Mouse (Mus musculus): ENCODE measurements around the gene Tyk2.

The Tyk2 gene

DNA sequence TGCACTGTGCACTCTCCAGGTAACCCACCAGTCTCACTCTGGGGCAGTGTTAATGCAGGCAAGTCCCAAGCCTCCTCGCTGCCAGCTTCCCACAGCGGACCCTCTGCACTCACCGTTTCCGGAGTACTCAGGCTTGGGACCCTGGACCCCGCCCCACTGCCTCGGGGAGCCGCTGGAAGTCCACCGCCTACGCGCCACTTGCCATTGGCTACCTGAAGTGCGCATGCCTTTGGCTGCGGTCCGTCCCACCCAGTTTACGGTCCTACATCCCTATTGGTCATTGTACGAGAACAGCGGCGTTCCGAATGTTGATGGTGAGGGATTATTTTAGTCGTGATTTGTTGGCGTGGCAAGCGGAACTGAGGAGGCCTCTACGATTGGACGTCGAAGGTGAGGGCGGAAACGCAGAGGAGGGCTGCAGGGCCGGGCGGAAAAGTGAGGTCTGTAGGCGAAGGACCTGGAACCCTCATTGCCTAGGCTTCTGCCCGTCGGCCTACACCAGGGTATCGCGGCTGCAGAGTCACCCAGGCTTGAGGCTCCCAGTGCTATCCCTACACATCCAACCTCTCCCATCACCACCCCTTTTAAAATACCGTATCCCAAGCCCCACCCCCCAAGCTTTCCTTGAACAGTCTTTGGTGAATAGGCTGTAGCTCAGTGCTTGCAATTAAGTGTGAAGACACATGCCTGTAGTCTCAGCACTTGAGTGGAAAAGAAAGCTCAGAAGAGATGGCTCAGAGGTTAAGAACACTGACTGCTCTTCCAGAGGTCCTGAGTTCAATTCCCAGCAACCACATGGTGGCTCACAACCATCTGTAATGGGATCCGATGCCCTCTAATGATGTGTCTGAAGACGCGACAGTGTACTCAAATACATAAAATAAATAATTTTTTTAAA, at the start of gene Tyk2:
TSS of gene Tyk2 (minus strand) at position 185 of the 898 bp plus-strand sequence.
- WGBS, result 5% methylated on average over 37 of the region's 37 CpGs

DNA sequence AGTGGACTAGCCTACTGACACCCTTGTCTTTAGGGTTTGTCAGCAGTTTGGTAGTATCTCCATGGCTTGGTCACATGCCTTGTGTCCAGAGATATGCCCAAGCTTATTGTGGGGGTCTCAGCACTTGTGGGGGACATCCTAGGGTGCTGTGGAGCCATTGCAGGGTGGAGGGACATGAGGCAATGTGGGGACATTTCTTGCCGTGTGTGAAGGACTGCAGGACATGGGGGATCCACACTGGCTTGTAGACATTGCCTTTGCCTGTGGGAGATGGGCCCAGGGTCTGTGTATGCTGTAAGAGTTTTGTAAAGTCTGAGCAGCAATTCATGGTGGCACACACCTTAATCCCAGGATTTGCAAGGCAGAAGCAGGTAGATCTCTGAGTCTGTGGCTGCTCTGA, 49.8 kb upstream of the Tyk2 start:
- 83% methylated on average over 1 of the region's 1 CpGs for WGBS

DNA sequence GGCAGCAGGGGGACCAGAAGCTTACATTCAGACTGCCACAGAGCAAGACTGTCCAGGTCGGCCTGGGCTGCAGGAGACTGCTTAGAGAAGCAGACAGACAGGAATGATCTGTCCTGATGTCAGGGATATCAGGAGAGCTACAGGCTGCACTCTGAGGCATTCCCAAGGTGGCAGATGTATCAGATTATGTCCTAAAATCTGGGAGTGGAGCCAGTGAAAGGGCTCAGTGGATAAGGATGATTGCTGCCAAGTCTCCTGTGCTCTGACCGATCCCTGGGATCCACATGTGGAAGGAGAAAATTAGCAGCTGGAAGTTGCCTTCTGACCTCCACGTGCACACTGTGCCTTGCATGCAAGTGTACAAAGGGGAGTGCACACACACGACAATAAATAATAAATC, 49.4 kb upstream of the Tyk2 start:
- 77% methylated on average over 4 of the region's 4 CpGs for WGBS

DNA sequence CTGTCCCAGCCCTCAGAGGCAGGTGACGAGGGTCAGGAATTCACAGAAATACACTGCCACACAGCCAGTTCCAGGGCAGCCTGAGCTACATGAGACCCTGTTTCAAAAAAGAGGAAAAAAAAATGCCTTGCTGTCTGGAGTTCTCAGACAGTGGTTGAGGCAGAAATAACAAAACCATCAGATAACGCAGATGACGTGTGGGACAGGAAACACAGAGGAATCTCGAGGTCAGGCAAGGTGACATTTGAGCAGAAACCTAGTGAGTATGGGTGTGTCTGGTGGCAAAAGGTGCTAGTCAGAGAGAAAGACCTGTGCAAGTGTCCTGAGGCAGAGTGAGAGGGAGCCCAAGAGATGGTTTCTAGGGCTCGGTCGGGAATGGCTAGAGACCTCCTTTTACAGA, 41.3 kb upstream of the Tyk2 start:
- WGBS, result 82% methylated on average over 6 of the region's 6 CpGs

DNA sequence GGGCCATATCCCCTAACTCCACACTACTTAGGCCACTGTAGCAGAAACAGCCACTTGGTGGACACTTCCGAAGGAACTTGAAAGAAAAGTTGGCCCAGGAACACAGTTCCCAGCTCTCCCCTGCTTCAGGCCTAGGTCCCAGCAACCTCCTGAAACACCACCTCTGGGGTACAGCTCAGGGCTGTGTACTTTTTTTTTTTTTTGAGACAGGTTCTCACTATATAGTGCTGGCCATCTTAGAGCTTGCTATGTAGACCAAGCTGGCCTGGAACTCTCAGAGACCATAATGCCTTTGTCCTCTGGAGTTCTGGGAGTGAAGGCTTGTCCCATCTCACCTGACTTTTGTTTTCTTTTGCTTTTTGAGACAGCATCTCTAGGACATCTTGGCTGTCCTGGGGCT, 38.1 kb upstream of the Tyk2 start:
- 53% methylated on average over 1 of the region's 1 CpGs for WGBS

DNA sequence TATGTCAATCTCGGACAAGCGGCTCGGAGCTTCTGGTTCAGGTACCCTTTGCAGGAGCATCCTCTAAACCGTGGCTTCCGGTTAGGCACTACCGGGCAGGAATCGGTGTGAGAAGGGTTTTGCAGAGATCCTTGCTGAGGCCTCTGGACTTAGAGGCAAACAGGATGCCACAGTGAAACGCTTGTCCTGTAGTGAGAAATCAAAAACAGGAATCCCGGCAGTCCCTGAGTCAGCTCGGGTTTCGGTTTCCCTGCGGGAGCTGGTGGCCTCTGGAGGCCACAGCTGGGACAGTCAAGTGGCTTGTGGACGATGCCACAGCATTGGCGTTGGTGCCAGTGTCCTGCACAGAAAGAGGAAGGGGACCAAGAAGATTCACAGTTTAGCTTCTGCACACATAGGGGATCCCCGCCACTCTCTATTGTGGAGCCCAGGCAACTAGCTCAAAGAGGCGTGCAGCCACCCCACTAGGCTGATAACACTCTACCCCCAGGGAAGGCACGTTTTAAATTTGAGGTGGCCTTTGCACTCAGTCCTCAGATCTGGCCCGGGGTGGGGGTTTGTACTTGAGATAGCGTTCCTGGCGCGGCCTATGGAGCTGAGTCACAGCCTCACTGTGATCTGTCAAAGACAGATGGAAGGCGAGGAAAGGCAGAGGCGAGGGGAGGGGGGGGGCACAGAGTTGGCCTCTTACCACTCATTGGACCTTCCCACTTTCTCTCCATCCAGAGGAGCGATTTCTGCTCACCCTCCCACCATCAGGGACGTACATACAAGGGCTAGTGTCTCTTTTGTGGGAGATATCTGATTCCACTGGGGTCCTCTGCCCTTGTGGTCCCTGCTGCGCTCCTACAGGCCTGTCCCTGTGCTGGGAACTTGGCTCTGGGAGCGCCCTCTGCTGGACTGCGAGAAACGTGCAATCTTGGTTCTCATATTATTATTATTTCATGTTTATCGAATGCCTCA, 37.4 kb upstream of the Tyk2 start:
- WGBS, result 21% methylated on average over 30 of the region's 30 CpGs

DNA sequence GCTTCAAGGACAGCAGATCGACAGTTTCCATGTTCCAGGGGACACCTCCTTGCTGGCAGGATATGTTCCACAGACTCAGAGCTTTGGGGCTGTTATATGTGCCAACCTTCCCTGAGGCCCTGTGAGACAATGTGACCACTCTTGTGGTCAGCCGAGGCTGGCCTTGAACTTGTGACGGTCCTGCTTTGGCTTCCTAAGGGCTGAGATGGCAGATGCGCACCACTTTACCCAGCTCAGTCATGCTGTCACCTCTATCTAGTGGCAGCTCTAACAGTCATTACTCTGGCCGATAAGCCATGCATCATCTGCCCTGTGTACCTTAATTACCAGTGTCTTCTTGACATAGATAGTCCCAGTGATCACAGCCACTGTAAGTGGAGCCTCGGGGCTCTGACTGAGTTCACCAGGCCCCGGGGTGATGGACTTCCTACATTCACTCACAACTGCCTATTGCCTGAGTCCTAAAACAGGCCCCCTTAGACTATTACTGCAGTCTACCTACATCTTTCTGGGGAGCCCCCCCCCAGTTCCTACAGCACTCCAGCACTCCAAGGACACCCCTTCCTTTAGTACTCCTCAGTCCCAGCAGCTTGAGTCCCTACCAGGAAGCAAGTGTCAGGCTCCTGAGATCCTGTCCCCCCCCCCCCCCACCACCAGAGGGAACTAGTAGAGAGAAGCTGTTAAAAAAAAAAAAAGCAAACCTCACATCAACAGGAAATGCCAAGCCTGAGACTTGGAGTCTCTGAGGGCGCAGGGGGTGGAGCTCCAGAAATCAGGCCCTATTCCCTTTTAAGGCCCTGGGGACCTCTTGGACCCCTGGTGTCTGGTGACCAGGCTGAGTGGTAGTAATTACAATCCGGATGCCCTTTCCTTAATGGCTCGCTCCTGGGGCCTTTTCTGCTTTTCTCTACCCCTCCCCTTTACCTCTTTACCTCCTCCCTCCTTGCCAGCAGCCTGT, 36.4 kb upstream of the Tyk2 start:
- WGBS, result 61% methylated on average over 10 of the region's 10 CpGs

DNA sequence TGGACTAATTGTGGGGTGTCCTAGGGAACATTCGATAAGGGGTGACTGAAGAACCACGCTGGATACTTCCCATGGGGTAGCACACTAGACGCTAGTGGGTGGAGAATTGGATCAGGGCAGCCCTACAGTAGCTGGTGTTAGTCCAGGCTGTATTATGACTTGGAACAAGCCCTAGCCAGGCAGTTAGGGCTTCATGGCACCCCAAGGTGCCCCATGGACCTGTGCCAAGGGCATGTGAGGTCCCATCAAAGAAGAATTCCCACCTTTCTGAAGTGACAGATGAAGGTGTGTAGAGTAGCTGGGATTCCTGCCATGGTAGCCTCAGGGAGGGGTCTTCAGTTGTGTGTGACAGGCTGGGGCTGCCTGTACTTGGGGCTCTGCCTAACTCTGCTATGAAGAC, 35.5 kb upstream of the Tyk2 start:
- 27% methylated on average over 3 of the region's 3 CpGs for WGBS

DNA sequence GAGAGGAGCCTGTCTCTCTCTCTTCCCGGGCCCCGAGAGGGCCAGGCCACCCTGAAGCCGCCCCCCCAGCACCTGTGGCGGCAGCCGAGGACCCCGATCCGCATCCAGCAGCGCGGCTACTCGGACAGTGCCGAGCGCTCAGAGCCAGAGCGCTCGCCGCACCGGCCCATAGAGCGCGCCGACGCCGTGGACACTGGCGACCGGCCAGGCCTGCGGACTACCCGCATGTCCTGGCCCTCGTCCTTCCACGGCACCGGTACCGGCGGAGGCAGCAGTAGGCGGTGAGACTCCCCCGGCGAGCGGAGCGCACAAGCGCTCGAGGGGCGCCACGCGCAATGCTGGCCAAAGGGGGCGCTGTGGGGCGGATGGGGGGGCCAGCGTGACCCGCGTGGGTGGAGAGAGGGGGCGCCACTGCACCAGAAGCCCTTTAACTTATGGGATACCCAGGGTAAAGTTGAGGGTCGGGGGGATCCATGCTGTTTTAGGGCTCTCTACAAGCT, 35.0 kb upstream of the Tyk2 start:
- under 1% methylated on average over 46 of the region's 47 CpGs for WGBS

DNA sequence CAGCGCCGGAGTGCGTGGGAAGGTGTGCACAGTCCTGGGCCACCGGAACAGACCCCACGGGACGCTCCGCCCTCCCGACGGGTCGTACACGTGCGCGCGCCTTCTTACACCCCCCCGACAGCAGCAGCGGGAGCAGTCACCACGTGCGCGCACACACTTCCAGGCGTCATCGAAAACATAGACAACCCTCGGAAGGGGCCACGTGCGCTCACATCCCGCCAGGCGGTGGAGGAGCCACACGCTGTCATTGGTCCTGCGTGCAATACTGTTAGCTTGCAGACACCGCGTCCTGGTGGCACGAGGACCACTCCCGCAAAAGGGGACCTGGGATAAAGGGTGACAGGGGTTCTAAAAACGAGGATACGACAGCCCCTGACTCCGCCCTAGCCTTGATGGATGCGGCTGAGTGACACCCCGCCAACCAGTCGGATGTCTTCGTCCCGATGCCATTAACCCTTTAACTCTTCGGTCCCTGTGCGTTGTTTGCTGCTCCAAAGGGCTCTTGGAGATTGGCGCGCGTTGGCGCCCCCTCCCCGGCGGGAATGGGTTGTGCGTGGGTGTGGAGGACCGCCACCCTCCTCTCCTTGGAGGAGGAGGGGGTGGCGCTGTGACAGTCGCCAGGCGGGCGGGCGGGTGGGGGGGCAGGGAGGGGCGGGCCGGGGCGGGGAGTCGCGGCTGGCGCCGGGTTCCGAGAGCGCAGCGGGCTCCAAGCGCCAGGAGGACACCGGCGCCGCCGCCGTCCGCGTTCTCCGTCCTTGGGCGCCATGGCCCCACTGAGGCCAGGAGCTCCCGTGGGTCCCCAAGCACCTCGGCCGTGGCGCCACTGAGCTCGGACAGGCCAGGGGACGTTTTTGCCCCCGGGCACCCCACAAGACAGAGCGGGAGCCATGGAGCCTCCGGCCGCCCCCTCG, 34.3 kb upstream of the Tyk2 start, which contains the start of gene Pde4a:
TSS of gene Pde4a (plus strand) at position 674 of the 911 bp plus-strand sequence.
- under 1% methylated on average over 84 of the region's 86 CpGs for WGBS

DNA sequence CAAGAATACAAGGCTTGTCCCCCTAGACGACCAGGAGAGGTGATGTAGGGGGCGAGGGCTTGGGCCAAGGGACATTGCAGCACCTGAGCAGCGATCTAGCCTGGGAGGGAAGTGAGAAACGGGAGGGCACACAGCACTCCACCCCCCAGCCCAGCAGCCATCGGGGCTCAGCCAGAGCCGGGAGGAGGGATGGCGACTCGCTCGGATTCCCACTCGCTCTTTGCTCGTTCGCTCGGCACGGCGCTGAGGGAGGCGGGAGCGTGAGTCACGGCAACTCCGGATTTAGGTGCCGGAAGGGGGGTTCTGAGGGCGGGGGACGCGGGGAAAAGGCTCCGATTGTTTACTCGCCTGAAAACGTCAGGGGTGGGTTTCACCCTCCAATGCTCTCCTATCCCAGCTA, 33.0 kb upstream of the Tyk2 start:
- under 1% methylated on average over 26 of the region's 26 CpGs for WGBS

DNA sequence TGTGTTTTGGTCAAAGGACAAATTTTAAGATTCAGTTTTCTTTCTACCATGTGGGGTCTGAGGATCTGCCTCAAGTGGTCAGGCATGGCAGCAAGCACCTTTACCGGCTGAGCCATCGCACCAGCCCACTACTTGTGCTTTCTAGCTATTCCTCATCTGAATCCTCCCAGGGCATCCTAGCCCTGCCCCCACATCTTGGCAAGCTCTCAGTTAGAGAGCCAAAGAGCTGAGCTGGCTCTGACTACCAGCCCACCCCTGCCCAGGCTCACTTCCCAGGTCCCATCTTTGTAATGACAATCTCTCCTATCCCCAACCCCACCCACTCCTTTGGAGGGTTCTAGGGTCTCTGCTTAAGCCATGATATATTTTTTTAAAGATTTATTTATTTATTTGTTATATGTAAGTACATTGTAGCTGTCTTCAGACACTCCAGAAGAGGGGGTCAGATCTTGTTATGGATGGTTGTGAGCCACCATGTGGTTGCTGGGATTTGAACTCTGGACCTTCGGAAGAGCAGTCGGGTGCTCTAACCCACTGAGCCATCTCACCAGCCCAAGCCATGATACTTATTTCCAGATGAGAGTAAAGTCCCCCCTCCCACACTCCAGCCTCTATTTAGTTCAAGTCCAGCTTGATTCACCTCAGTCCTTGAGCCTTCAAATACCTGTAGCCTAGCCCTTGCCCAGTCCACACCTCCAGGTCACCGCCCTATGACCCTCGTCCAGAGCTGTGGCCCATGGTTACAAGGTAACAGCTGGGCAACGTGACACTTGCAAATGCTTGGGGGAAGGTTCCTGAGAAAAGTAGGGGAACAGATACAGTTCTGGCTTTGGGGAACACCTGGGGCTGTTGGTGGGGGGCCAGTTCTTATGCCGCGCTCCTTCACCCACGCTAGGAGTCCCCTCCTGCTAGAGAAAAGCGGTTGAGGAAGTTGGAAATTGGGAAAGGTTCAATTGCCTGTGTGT, 32.3 kb upstream of the Tyk2 start:
- WGBS, result 34% methylated on average over 11 of the region's 11 CpGs

DNA sequence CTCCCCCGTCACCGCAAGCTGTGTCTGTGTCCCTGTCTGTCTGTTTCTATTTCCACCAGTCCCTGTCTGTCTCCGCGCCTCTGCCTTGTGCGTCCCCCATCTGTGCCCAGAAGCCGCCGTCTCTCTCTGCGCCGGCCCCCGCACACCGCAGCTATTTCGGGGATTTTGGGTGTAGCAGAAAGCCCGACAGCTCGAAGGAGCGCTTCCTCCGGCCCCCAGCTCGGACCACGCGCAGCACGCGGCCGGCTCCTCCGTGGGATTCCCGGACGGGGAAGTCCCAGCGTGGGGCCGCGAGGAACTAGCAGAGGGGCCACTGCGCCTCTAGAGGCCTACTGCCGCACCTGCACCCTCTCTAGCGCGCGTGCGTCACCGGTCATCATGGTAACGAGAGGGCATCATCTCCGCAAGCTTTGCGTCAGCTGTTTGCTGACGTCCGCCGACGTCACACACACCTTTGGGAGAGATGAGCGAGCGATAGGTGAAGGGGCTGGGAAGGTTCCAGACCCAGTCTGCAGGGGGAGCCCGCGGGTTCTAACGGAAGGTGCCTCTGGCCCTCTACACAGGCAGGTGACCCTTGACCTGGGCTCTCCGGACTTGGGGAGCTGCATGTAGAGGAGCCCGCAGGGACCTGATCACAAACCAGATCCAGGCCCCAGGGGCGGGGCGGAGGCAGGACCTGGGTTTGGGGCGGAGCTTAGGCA, 30.3 kb upstream of the Tyk2 start:
- 1% methylated on average over 52 of the region's 52 CpGs for WGBS

DNA sequence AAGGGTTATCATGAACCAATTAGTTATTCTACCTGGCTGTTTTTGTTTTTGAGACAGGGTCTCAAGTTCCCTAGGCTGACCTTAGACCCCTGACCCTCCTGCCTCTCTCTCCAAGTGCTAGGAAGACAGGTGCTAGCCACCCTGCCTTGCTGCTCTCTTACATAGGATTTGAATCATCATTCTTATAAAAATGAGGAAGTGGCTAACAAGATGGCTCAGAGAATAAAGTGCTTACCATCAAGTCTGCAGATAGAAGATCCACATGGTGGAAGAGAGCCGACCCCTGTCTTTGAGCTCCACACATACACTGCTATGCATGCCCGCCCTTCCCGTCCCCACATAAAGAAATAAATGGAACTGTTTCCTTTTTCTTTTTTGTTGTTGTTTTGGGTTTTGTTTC, 23.7 kb upstream of the Tyk2 start:
- 95% methylated on average over 3 of the region's 3 CpGs for WGBS

DNA sequence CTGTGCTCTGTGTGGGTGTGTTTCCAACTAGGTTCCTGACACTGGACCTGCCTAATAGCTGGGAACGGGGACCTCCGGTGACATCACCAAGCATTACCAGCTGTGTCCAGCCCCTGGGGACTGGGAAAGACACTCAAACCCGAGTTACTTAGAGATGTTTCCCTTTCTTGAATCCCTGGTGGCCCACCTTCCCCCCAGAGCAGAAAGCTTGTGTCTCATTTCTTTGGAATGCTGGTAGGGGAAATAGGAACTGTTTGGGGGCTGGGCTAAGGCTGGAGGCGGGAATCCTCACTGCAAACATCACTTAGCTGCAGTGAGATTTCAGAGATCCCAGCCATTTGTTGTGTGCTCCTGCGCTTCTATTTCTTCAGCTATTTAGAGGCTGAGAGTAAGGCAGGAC, 22.8 kb upstream of the Tyk2 start:
- 13% methylated on average over 5 of the region's 5 CpGs for WGBS

DNA sequence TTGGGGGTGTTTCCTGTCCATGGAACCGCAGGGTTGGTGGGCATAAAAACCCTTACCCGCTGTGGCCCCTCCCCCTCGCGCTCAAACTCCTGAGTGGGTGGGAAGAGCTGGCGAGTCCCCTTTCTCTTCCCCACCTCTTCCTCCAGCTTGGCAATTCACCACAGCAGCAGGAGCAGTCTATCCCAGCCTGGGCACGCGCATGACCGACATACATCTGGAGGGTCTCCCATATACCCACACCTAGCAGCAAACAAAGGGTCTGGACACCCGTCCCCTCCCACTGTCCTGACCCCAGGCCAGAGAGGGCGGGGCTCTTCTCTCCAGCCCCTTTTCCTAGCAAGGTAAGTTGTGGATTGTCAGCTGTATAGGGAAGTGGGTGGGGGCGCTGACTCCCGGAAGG, 22.3 kb upstream of the Tyk2 start:
- 3% methylated on average over 12 of the region's 12 CpGs for WGBS

DNA sequence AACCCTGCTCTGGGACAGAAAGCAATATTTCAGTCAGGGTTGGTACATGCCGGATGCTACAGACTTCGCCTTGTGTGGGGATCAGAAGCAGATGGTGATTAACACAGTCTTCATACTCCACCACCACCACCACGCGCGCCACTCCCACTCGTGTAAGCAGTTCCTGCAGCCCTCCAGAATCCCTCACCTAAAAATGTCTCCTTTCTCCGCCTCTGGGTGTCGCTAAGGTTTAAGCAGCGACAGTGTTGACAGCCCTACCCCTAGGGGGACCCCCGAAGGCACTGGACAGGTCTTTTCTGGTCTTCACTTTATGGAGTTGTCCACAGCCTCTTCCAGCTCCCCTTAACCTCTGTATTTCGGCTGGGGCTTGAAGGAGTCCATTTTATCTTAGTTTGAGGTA, 21.7 kb upstream of the Tyk2 start:
- WGBS, result 1% methylated on average over 11 of the region's 11 CpGs
